Mouse (Mus musculus) spleen, adult 2 months (tissue): Measurements from ENCODE around the gene Ubap2l. TPM values are rescaled to one million over a fixed set of nuclear protein-coding genes. Genes with fewer than 3 reads are reported as not detected.

Experiments
- DNase-seq, 2 experiments: peaks; one replicate each; pipeline versions ENCODE4 v3.0.0 to v3.0.0-alpha.2; 2012 to 2021; ENCODE audit warnings: low spot score in 2 of 2, low read depth in 1 of 2
- H3K27ac ChIP-seq: fragments of 200-500 bp; 2 replicates; pipeline ENCODE4 v1.5.1; 2012; ENCODE audit warnings: low read length, inconsistent platforms; ENCODE audit not compliant: insufficient read depth
- H3K27me3 ChIP-seq: fragments of 200-500 bp; 2 replicates; pipeline ENCODE4 v1.6.1; 2012; ENCODE audit warnings: mild to moderate bottlenecking, moderate library complexity, low read length, inconsistent platforms; ENCODE audit not compliant: control insufficient read depth, insufficient read depth
- H3K36me3 ChIP-seq: fragments of 200-500 bp; 2 replicates; pipeline ENCODE4 v1.6.1; 2012; ENCODE audit warnings: mild to moderate bottlenecking, low read length, inconsistent platforms; ENCODE audit not compliant: control insufficient read depth, insufficient read depth
- H3K4me1 ChIP-seq: fragments of 200-500 bp; 2 replicates; pipeline ENCODE4 v1.6.1; 2011; ENCODE audit warnings: inconsistent platforms; ENCODE audit not compliant: control insufficient read depth, insufficient read depth, insufficient read length
- H3K4me3 ChIP-seq: fragments of 200-500 bp; 2 replicates; pipeline ENCODE4 v1.5.1; 2011; ENCODE audit warnings: mild to moderate bottlenecking, inconsistent platforms; ENCODE audit not compliant: insufficient read depth, insufficient read length; ENCODE audit errors: extremely low read depth
- CTCF ChIP-seq: fragments of 200-500 bp; IDR thresholded peaks from 2 replicates; pipeline ENCODE4 v1.5.1; 2011; ENCODE audit warnings: mild to moderate bottlenecking, inconsistent platforms; ENCODE audit not compliant: insufficient read depth, insufficient read length, insufficient replicate concordance; ENCODE audit errors: extremely low read depth
- POLR2A ChIP-seq: fragments of 200-500 bp; IDR thresholded peaks from 2 replicates; pipeline ENCODE4 v1.6.1; 2011; ENCODE audit warnings: low read depth, low read length, inconsistent platforms
- WGBS: fragments of 180-500 bp; shearing (Covaris S2); methylation state at CpG from one replicate; pipeline ENCODE4 v1.1.7; 2018; 5-methylcytosine and 5-hydroxymethylcytosine counted together
- polyA plus RNA-seq: library from polyadenylated mRNA; depleted of rRNA; stranded (reverse); fragments of >200 nt; gene quantifications from 2 replicates; pipeline ENCODE4 v1.2.3, GENCODE M21; 2012; rRNA removed

Ubap2l gene
- polyA plus RNA-seq = 81.5 and 85.5 TPM in 2 replicates

GRCm38 (mm10) chr3:90052351-90053241 lies at the start of gene Ubap2l:
TSS of gene Ubap2l (minus strand) at chr3:90052628.
- DNase-seq = peak; percentile 90 to 96
- under 1% methylated on average over 78 of the region's 81 CpGs for WGBS
- TF ChIP-seq POLR2A (peak; percentile 57), CTCF (no peak)

GRCm38 (mm10) chr3:90101673-90102072 lies 49.2 kb upstream of the Ubap2l start:
- Histone ChIP-seq H3K4me1 (no peaks in the 10 kb centered on the region), H3K36me3 (peaks cover 16% of the 10 kb centered on the region), H3K27ac (no peak overlapping the region), H3K4me3 (no peak overlapping the region), H3K27me3 (no peaks in the 10 kb centered on the region)
- TF ChIP-seq POLR2A (no peak), CTCF (no peak)
- DNase-seq = no peak
- WGBS = 54% methylated on average over 2 of the region's 2 CpGs

More at GRCm38 (mm10) chr3:90052351-90053241, at the start of gene Ubap2l:
- H3K27ac ChIP-seq = peak within 1 kb of the TSS; percentile 95
- H3K4me3 ChIP-seq = peak within 1 kb of the TSS; percentile 99
- peaks cover 2% of the 10 kb centered on the region for H3K4me1 ChIP-seq
- H3K27me3 ChIP-seq = no peaks in the 10 kb centered on the region; the same call in 1 of the 2 replicates
- H3K36me3 ChIP-seq = peaks cover 10% of the 10 kb centered on the region

GRCm38 (mm10) chr3:90101010-90101409 lies 48.6 kb upstream of the Ubap2l start:
- Histone ChIP-seq H3K27me3 (no peaks in the 10 kb centered on the region), H3K27ac (no peak overlapping the region), H3K4me3 (no peak overlapping the region), H3K4me1 (no peaks in the 10 kb centered on the region), H3K36me3 (peaks cover 16% of the 10 kb centered on the region)
- no peak for DNase-seq
- 85% methylated on average over 3 of the region's 3 CpGs for WGBS
- TF ChIP-seq POLR2A = no peak
- TF ChIP-seq CTCF = no peak

GRCm38 (mm10) chr3:90097928-90098327 lies 45.5 kb upstream of the Ubap2l start:
- 84% methylated on average over 5 of the region's 5 CpGs for WGBS
- H3K36me3 ChIP-seq = peaks cover 23% of the 10 kb centered on the region
- no peaks in the 10 kb centered on the region for H3K4me1 ChIP-seq
- H3K4me3 ChIP-seq = no peak overlapping the region
- no peak for DNase-seq
- H3K27ac ChIP-seq = no peak overlapping the region
- H3K27me3 ChIP-seq = no peaks in the 10 kb centered on the region
- TF ChIP-seq POLR2A (no peak), CTCF (no peak)

DNA sequence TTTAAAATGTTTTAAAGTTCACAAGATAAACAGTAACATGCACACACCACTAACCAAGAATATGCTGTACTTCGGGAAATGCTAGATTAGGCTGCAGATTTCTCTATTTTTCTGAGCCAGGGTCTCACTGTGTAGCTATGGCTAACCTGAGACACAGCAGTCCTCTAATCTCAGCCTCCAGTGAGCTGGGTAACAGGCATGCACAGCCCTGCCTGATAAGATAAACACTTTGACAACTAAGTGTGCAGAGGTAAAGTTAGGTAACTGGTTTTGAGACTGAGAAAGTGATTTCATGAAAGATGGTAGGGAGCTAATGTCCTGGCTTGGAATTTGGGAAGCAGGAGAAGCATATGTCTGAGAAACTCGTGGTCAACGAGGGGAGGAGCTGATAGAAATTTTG lies 42.0 kb upstream of the Ubap2l start:
- no peak overlapping the region for H3K27ac ChIP-seq
- peaks cover 44% of the 10 kb centered on the region for H3K36me3 ChIP-seq
- no peaks in the 10 kb centered on the region for H3K4me1 ChIP-seq
- 86% methylated on average over 3 of the region's 3 CpGs for WGBS
- DNase-seq = no peak
- H3K27me3 ChIP-seq = no peaks in the 10 kb centered on the region
- no peak overlapping the region for H3K4me3 ChIP-seq
- TF ChIP-seq POLR2A (no peak), CTCF (no peak)

- Histone ChIP-seq H3K4me3 (no peak overlapping the region), H3K27me3 (no peaks in the 10 kb centered on the region), H3K36me3 (peaks cover 58% of the 10 kb centered on the region), H3K4me1 (peaks cover 2% of the 10 kb centered on the region; the same call in 1 of the 2 replicates), H3K27ac (no peak overlapping the region)
- DNase-seq = no peak
- TF ChIP-seq CTCF (no peak), POLR2A (no peak)
- 84% methylated on average over 6 of the region's 6 CpGs for WGBS
Measured at GRCm38 (mm10) chr3:90090892-90091291, 38.5 kb upstream of the Ubap2l start.

- DNase-seq = no peak
- peaks cover 14% of the 10 kb centered on the region; the same call in 1 of the 2 replicates for H3K4me1 ChIP-seq
Measured at GRCm38 (mm10) chr3:90088617-90089016, 36.2 kb upstream of the Ubap2l start.

More at GRCm38 (mm10) chr3:90088617-90089016, 36.2 kb upstream of the Ubap2l start:
- no peak overlapping the region for H3K4me3 ChIP-seq
- no peak for TF ChIP-seq POLR2A
- TF ChIP-seq CTCF = no peak
- H3K36me3 ChIP-seq = peaks cover 51% of the 10 kb centered on the region
- 94% methylated on average over 2 of the region's 2 CpGs for WGBS
- no peaks in the 10 kb centered on the region for H3K27me3 ChIP-seq
- H3K27ac ChIP-seq = no peak overlapping the region
